Mouse (Mus musculus) central nervous system, embryonic 11.5 days (tissue): ENCODE measurements around the gene Zfp711. TPM values are rescaled to one million over a fixed set of nuclear protein-coding genes. Genes with fewer than 3 reads are reported as not detected.

Source experiments
- polyA plus RNA-seq: library from polyadenylated mRNA; depleted of rRNA; stranded (reverse); fragments of >200 nt; gene quantifications from 2 replicates; pipeline ENCODE4 v1.2.3, GENCODE M21; 2012; rRNA removed

Gene Zfp711
- 15.1 and 23.5 TPM in 2 replicates for polyA plus RNA-seq

DNA sequence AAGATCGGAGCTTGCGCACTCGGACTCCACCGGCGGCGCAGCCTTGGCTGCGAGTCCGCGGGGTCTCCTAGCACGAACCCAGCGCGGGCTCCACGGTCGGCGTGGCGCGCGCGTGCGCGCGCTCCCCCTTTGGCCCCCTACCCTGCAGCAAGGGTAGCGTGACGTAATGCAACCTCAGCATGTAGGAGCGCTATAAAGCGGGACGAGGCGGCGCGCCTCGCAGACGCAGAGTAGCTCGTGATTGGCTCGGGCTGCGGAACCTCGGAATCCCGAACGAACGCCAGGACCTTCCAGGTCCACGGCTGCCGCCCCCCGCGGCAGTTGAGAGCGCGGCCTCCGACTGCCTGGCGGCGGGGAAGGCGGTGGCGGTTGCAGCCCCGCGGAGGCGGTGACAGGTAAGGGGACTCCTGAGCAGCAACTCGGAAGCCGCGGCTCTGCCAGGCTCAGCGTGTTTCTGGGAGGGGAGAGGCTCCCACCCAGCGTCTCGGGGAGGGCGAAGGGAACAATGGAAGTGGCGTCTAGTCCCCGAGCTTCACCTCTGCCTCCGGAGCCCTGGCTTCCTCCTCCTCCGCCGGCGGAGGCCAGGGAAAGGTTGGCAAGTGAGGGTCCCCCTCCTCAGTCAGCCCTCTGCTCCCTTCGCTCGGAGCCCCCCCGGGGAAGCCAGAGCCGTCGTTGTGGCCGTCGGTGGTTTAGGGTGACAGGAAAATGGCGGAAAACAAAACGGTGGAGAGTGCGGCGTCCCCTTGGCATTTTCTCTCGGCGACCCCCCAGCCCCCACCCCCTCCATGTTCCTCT is at the start of gene Zfp711:
Gene Zfp711, plus strand, starts transcription at position 16 of the 795 bp plus-strand sequence.

Other genes starting within 250 kb of the Zfp711 start
- gene Satl1, start 193.7 kb upstream of the Zfp711 start, polyA plus RNA-seq, result not detected in 2 replicates
- gene 2010106E10Rik, start 105.3 kb upstream of the Zfp711 start, polyA plus RNA-seq, result not detected in 2 replicates
- gene Pof1b, start 98.1 kb downstream of the Zfp711 start, polyA plus RNA-seq, result 0.07 TPM in 1 of 2 replicates, not detected in the other